Mouse (Mus musculus) neutrophil, adult 59 days (primary cell): Measurements from ENCODE around the gene Tulp2. TPM values are rescaled to one million over a fixed set of nuclear protein-coding genes. Genes with fewer than 3 reads are reported as not detected.

Experiments
- total RNA-seq, 2 experiments: library from RNA; stranded (reverse); gene quantifications; 1 replicate in 1 of 2; 2 replicates in 1 of 2; pipeline ENCODE4 v1.2.4; 2023

The Tulp2 gene
- total RNA-seq = not detected

DNA sequence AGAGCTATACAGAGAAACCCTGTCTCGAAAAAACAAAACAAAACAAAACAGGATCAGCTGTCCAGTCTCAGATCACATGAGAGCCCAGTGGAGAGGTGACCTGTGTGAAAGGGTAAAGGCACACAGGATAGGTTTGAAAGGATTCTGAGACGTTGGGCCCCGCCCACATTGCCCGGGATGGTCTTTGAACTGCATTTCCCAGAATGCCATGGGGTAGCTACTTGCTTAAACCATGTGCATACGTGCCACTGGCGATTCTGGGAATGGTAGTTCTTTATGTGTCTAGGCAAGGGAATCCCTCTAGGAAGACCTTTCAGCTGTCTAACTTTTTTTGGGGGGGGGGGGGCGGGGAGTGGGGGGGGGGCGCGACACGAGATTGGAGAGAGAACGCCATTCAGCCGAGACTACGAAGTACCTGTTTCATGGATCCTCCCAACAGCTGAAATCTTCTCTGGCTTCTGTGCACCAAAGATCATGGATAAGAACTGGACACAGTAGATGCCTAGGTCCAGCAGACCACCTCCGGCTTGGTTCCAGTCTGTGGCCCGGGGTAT, at the start of gene Tulp2:
Tulp2 (plus strand) TSS at position 504 of the 554 bp plus-strand sequence.

DNA sequence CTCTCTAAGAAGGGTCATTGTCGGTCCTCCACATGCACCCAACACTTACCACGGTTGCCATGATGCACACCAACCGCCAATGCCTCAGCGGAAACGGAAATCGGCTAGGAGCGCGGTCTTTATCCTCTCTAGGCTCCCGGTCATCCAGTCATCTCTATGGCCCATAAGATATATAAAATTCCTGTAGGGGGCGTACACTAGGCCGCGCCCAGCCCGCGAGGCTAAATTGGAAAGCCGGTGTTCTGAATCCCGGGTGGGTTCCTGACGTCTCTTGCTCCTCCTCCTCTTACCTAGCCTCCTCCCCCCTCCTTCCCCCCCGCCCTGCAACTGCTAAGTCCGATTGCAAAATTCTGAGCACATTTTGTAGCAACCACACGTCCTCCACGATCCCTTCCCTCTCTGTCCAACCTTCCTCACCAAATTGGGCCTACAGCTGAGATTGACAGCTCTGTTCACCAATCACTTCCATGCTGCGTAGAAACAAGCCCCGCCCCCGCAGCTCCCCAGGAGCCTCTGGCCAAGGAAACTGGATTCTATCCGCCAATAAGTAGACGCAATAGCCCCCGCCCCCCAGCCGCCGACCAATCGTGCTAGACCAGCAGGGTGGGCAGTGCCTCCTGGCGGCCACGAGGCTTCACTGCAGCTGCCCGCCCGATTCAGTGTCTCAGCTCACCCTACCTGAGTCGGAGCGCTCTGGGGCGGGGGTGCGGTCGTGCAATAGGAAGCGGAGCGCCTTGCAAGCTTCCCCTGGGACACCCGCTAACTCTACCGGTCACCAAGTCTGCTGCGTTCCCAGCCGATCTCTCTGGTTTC, 47.3 kb upstream of the Tulp2 start, which contains the start of gene Gys1:
Gys1 (plus strand) TSS at position 642 of the 813 bp plus-strand sequence.

DNA sequence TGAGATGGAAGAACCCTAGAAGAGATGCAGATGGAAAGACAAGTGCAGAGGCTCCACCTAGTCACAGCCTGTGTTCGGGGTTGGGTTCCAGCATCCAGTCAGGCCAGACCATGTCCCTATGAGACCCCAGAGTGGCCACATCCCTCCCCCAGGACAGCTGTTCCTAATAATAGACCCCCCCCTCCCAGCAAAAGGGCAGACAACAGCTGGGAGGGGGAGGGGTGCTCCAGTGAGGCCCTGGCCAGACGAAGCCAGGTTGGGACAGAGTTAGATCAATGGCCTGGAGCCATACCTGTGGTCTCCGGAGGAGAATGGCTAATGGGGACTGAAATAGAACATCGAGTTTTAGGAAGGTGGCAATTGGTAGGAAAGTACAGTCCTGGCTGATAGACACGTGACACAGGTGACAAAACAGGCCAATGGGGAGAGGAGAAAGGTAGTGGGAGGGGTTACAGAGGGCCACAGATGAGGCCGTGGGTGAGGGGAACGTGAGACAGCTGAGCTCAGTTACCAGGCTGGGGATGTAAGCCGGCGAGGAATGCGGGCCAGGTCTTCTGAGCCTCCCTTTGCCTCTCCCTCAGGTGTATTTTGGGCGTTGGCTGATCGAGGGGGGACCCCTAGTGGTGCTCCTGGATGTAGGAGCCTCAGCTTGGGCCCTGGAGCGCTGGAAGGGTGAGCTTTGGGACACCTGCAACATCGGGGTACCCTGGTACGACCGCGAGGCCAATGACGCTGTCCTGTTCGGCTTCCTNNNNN, 44.0 kb upstream of the Tulp2 start, which contains the start of gene Ruvbl2:
Ruvbl2 (minus strand) TSS at position 576 of the 756 bp plus-strand sequence.

DNA sequence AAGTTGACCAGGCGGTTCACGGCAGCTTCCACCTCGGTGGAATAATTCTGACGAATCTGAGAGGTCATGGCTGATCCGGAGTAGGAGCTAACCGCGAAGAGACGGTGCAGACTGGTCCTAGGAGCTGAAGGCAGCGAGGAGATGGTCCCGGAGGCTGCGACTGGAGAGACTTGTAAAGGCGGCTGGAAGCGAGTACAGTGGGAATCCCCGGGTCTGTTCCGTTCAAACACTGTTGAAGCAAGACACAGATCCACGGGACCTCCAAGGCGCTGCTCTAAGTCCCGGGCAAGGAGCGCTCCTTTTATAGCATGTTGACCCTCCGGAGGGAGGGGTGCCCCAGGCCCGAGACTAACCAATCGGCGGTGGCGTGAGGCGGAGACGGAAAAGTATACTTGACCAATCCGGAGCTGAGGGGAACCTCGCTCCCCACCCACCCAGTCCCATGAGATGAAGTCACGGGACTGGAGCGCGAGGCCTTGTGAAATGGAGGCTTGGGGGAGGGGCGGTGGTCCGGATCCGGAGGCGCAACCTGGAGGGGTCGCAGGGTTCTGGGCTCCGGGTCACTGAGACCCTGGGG, 22.0 kb upstream of the Tulp2 start, which contains the start of gene Ftl1:
Ftl1 (minus strand) TSS at position 321 of the 577 bp plus-strand sequence.

DNA sequence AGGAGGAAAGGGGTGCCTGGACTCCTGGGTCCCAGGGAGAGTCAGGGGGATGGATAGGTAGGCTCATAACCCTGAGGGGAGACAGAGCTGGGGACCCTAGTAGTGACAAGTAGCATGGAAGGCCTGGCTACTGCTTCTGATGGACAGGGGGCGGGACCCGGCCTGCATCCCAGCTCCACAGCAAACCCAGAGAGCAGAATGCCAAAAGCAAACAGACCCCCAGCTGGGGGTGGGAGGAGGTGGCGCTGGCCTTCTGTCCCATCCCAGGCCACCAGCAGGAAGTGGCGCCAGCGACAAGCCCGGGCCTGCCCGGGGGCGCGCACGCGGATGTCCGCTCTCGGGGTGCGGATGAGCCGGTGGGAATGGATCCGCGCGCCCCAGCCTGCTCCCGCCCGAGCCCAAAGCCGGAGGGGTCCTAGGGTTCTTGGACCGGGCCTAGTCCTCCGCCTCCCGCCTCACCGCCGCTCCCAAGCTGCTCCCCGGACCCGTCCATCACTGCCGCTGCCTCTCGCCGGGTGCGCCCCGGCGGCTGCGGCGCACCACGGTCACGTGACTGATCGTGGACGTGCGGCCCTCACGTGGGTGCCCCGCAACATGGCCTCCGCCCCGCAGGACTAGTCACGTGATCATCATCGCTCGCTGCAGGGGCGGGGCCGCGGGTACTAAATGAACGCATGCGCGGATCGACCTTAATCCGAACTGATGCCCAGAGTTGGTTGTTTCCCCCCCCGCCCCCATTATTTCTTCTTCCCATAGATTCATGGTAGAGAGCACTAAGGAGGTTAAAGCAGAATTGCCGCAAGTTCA, 15.2 kb upstream of the Tulp2 start, which contains the start of gene Bax:
Bax (minus strand) TSS at position 616 of the 807 bp plus-strand sequence.

DNA sequence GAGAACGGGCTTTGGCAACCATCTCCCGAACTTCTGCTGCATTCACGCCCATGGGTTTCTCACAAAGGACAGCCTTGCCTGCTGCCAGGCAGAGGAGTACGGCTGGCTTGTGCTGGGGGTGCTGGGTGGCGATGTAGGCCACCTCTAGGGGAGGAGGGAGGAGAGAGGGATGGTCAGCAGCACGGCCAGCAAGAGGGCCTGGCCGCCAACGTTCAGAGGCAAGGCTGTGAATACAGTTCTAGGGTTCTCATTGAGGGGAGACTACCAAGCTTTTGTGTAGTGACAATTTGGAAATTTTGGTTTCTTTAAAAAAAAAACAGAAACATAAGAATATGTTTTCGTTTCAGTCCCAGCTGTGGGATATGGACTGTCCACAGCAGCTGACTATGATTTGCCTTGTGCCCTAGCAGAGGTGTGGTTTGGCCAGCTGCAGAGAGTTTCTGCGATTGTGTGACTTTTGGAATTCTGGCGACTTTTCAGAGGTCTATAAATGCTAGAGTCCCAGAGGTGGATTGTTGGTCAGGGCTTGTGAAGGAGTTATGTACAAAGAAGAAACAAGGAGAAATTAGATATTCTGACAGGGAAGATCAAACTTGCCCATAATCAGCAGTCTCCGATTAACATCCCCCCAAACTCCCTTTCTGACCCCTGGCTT, 5.2 kb downstream of the Tulp2 start, which contains the start of gene Gm45808:
Gm45808 (minus strand) TSS at position 51 of the 655 bp plus-strand sequence.

DNA sequence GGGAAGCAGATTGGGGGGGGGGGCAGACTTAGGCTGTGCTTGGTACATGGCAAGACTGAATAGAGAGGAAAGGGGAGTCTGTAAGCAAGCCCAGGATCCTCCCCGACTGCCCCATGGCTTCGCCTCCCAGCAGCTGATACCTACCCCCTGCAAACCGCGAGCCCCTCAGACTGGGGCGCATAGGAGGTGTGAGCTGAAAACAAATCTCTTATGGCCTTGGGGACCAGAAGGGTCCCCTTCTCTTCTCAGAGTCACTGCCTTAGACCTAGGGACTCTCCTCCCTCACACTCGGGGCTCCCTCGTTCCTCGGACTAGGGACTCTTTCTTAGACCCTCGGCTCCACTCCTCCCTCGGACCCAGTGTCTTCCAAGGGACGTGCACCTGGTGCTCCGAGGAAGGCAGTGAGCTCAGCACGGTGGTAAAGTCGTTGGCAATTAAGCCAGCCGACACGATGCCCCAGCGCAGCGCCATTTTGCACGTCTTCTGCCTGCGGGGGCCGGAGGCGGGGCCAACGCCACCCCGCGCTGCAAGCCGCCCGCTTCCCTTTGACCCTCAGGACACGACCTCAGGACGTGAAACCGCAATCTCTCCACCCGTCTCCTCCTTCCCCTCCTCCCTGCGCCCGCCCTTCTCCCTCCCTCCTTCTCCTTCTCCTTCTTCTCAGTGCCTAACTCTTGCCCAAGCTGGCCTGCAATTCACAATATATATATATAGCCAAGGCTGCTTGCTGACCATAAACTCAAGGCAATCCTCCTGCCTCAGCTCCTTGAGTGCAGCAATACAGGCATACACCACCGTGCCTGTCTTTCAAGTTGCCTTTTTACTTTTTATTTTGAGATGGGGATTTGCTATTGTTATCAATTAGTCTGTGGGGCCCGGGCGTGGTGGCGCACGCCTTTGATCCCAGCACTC, 6.9 kb downstream of the Tulp2 start, which contains the start of gene Dhdh:
Dhdh (minus strand) TSS at position 513 of the 912 bp plus-strand sequence.

DNA sequence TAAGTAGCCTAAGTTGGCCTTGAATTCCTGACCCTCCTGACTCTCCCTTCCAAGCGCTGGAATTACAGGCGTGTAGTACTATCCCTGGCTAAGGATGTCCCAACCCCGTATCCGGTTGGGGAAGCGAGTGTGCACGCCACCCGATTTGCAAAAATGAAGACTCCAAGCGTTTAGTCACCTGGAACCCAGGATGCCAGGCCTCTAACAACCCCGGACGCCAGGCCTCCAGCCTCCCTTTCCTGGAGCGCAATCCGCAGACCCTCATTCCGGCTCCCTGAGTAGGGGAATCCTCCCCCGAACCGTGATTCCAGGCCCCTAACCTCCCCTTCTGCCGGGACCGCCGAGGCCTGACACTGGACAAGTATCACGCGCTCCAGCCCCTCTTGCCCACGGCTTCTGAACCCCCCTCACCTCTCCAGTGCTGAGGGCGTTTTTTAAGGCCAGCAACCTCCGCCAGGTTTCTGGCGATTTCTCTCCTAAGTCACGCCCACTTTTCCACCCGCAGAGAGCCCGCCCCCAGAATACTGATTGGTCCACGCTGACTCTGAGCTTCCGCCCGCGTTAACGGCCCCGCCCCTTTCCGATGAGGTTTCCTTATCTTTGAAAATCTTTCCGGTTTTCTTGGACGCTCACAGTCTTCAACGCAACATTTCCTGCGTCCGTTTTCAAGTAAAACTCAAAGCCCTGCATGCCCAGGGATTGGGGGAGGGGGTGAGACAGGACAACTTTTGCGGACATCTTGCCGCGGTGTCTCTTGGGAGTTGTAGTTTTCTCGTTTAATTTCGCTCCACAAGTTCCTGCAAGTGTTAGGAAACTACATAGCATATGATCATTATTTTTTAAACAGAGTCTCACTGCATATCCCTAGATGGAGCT, 28.5 kb downstream of the Tulp2 start, which contains the start of gene Nucb1:
Nucb1 (minus strand) TSS at position 495 of the 876 bp plus-strand sequence.

DNA sequence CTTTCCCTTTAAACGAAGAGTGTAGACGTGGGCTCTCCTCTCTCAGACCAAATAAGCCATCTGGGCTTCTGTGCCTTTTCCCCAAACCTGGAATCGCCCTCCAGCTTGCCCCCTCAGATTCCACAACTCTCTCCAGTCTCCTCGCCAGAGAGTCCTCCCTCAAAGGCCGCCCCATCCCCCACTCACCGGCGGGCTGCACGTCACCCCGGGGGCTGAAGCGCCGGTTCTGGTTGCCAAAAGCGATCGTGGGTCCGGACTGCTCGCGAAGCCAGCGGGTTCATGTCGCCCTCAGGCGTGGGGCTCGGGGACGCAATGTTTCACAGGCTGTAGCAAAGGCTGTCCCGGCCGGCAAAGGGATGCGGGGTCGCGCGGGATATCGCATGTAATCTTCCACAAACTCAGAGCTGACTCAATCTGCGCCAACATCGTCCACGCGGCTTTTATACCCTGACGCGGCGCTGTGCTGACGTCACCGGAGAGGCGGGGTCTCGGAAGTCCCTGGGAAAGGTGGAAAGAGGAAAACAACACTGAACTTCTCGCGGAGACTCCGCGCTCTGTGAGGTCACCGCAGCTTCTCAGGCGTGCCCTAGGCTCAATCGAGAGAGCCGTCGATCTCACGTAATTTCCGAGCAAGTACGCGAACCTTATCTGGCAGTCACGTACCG, 44.3 kb downstream of the Tulp2 start, which contains the start of the genes Ppp1r15a and Plekha4:
Ppp1r15a (minus strand) TSS at position 460 of the 665 bp plus-strand sequence.
Plekha4 (plus strand) TSS at position 522 of the 665 bp plus-strand sequence.

DNA sequence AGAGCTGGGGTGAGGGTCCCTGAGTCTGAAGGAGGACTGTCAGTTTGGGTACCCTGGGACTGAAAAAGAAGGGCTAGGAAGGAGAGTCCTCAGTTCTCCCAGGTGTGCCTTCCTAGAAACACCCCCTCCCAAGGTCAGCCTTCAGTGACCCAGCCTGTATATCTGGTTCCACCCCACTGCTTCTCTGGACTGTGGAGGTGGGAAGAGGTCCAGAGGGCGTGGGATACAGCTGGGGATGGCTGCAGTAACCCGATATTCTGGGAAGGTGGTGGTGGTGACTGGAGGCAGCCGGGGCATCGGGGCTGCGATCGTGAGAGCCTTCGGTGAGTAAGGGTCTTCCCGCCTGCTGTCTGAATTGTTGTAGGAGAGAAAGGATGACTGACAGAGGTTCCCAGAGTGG, 73.1 kb downstream of the Tulp2 start, which contains the start of gene Hsd17b14:
Hsd17b14 (plus strand) TSS at position 150 of the 400 bp plus-strand sequence.

DNA sequence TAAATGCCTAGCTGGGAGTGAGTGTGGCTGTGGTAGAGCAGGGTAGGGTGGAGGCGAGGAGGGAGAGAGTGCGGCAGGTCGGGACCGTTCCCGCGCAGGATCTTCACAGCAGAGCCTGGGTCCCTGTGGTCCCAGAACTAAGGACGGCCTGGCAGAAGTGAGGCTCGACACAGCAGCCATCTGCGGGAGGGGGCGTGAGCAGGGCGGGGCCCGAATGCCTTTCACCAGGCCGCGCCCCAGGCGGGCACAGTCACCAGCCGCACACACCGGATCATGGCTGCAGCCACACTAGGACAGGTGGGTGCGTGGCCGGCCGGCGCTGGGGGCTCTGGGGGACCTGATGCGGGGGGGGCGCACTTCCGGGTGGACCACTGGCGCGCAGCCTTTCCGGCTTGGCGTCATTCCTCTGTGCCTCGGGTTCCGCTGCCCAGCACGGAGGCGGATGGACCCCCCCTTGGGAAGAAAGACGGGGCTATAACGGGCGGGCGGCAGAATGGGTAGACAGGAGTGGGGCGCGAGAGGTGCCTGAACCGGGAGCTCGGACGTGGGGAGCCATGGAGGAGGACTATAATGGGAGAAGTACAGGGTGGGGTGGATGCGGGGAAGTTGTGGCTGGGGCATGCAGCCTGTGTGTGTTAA, 88.5 kb downstream of the Tulp2 start, which contains the start of gene Bcat2:
Bcat2 (plus strand) TSS at position 51 of the 639 bp plus-strand sequence.

Other genes starting within 250 kb of the Tulp2 start
- gene Cd37, start 242.8 kb upstream of the Tulp2 start, total RNA-seq = 100 to 1,000 TPM; 351 to 377 TPM
- under 1 TPM; 0.31 to 0.78 TPM for gene Slc6a16, start 240.8 kb upstream of the Tulp2 start, total RNA-seq
- gene Slc6a21, start 204.4 kb upstream of the Tulp2 start, total RNA-seq = under 1 TPM in 1 of 2 experiments, not detected in 1; 0.33 TPM
- gene Trpm4, start 148.1 kb upstream of the Tulp2 start, total RNA-seq = 1 to 10 TPM; 3.5 to 4.6 TPM
- not detected for gene Hrc, start 146.6 kb upstream of the Tulp2 start, total RNA-seq
- not detected for gene Ppfia3, start 114.9 kb upstream of the Tulp2 start, total RNA-seq
- gene Lin7b, start 111.3 kb upstream of the Tulp2 start, total RNA-seq = not detected
- gene Snrnp70, start 86.1 kb upstream of the Tulp2 start, total RNA-seq = 100 to 1,000 TPM; 286 to 302 TPM
- not detected for gene Kcna7, start 76.2 kb upstream of the Tulp2 start, total RNA-seq
- not detected for gene Ntf5, start 68.2 kb upstream of the Tulp2 start, total RNA-seq
- gene Lhb, start 61.1 kb upstream of the Tulp2 start, total RNA-seq = not detected
- 10 to 100 TPM; 49.3 to 67.0 TPM for gene Gys1, start 47.0 kb upstream of the Tulp2 start, total RNA-seq
- gene Ruvbl2, start 43.8 kb upstream of the Tulp2 start, total RNA-seq = 10 to 100 TPM; 31.3 to 32.1 TPM
- 1,000 to 10,000 TPM; 1,155 to 1,244 TPM for gene Ftl1, start 22.0 kb upstream of the Tulp2 start, total RNA-seq
- gene Bax, start 15.0 kb upstream of the Tulp2 start, total RNA-seq = 10 to 100 TPM; 42.2 to 50.4 TPM
- gene Gm45808, start 4.9 kb downstream of the Tulp2 start, total RNA-seq = 1 to 10 TPM in 1 of 2 experiments, under 1 TPM in 1; 0.80 to 1.9 TPM
- 1 to 10 TPM; 6.0 to 7.5 TPM for gene Dhdh, start 6.9 kb downstream of the Tulp2 start, total RNA-seq
- 100 to 1,000 TPM; 103 to 126 TPM for gene Nucb1, start 28.5 kb downstream of the Tulp2 start, total RNA-seq
- 100 to 1,000 TPM; 173 to 218 TPM for gene Ppp1r15a, start 44.4 kb downstream of the Tulp2 start, total RNA-seq
- not detected for gene Plekha4, start 44.5 kb downstream of the Tulp2 start, total RNA-seq
- not detected for gene Hsd17b14, start 73.0 kb downstream of the Tulp2 start, total RNA-seq
- 10 to 100 TPM; 32.2 to 35.8 TPM for gene Bcat2, start 88.3 kb downstream of the Tulp2 start, total RNA-seq
- gene Fgf21, start 133.6 kb downstream of the Tulp2 start, total RNA-seq = not detected
- 1 to 10 TPM in 1 of 2 experiments, not detected in 1; 1.2 TPM for gene Fut1, start 135.4 kb downstream of the Tulp2 start, total RNA-seq
- under 1 TPM in 1 of 2 experiments, not detected in 1; 0.47 TPM for gene Izumo1, start 139.9 kb downstream of the Tulp2 start, total RNA-seq
- 1 to 10 TPM; 2.6 to 2.7 TPM for gene Rasip1, start 145.6 kb downstream of the Tulp2 start, total RNA-seq
- under 1 TPM; 0.07 to 0.11 TPM for gene Mamstr, start 158.1 kb downstream of the Tulp2 start, total RNA-seq
- gene Fut2, start 184.5 kb downstream of the Tulp2 start, total RNA-seq = not detected
- gene Ntn5, start 202.1 kb downstream of the Tulp2 start, total RNA-seq = not detected
- under 1 TPM in 1 of 2 experiments, not detected in 1; 0.18 TPM for gene Sec1, start 212.5 kb downstream of the Tulp2 start, total RNA-seq
- gene Car11, start 218.0 kb downstream of the Tulp2 start, total RNA-seq = not detected
- 1 to 10 TPM; 7.5 to 9.2 TPM for gene Dbp, start 223.2 kb downstream of the Tulp2 start, total RNA-seq
- gene Rpl18, start 233.6 kb downstream of the Tulp2 start, total RNA-seq = 100 to 1,000 TPM; 750 to 815 TPM
- 10 to 100 TPM; 52.8 to 54.1 TPM for gene Sphk2, start 236.1 kb downstream of the Tulp2 start, total RNA-seq
- gene Fam83e, start 239.3 kb downstream of the Tulp2 start, total RNA-seq = under 1 TPM; 0.13 to 0.36 TPM
- gene Spaca4, start 243.9 kb downstream of the Tulp2 start, total RNA-seq = not detected